Mouse (Mus musculus) hindbrain, embryonic 13.5 days (tissue): ENCODE results near the gene Mocs2. TPM values are rescaled to one million over a fixed set of nuclear protein-coding genes. Genes with fewer than 3 reads are reported as not detected.

ENCODE experiments used
- ATAC-seq: fragments of 200-750 bp; cut with Nextera tagmentation; 2 replicates; pipeline ENCODE4 v1.8.0; 2017; ENCODE audit warnings: moderate TSS enrichment; ENCODE audit not compliant: low FRiP score
- H3K27ac ChIP-seq: fragments of 300-500 bp; sonication (generic); 2 replicates; pipeline ENCODE4 v1.5.1; 2015; ENCODE audit warnings: inconsistent platforms, mild to moderate bottlenecking, moderate library complexity
- H3K27me3 ChIP-seq: fragments of 300-500 bp; sonication (generic); 2 replicates; pipeline ENCODE4 v1.6.1; 2015; ENCODE audit warnings: mild to moderate bottlenecking, inconsistent platforms
- H3K36me3 ChIP-seq: fragments of 300-500 bp; sonication (generic); 2 replicates; pipeline ENCODE4 v1.6.1; 2015; ENCODE audit warnings: mild to moderate bottlenecking, inconsistent platforms
- H3K4me1 ChIP-seq: fragments of 300-500 bp; sonication (generic); replicated peaks from 2 replicates; pipeline ENCODE4 v1.6.1; 2015; ENCODE audit warnings: inconsistent platforms
- H3K4me2 ChIP-seq: fragments of 300-500 bp; sonication (generic); 2 replicates; pipeline ENCODE4 v1.6.1; 2015; ENCODE audit warnings: inconsistent platforms, mild to moderate bottlenecking, moderate library complexity
- H3K4me3 ChIP-seq: fragments of 300-500 bp; sonication (generic); 2 replicates; pipeline ENCODE4 v1.5.1; 2015; ENCODE audit warnings: mild to moderate bottlenecking, inconsistent platforms
- H3K9ac ChIP-seq: fragments of 300-500 bp; sonication (generic); 2 replicates; pipeline ENCODE4 v1.6.1; 2015; ENCODE audit warnings: mild to moderate bottlenecking, inconsistent platforms
- H3K9me3 ChIP-seq: fragments of 300-500 bp; sonication (generic); 2 replicates; pipeline ENCODE4 v1.6.1; 2016; ENCODE audit warnings: inconsistent platforms
- WGBS: fragments of 180-500 bp; shearing (Covaris S2); methylation state at CpG from one replicate; pipeline ENCODE4 v1.1.7; 2015; 5-methylcytosine and 5-hydroxymethylcytosine counted together
- polyA plus RNA-seq: library from polyadenylated mRNA; unstranded; fragments of >200 nt; fragmentation: Nextera tagmentation; extraction: Ambion mirVana; gene quantifications from 2 replicates; pipeline ENCODE4 v1.2.1, GENCODE M21; 2015

The Mocs2 gene
- 108 and 115 TPM in 2 replicates for polyA plus RNA-seq

DNA sequence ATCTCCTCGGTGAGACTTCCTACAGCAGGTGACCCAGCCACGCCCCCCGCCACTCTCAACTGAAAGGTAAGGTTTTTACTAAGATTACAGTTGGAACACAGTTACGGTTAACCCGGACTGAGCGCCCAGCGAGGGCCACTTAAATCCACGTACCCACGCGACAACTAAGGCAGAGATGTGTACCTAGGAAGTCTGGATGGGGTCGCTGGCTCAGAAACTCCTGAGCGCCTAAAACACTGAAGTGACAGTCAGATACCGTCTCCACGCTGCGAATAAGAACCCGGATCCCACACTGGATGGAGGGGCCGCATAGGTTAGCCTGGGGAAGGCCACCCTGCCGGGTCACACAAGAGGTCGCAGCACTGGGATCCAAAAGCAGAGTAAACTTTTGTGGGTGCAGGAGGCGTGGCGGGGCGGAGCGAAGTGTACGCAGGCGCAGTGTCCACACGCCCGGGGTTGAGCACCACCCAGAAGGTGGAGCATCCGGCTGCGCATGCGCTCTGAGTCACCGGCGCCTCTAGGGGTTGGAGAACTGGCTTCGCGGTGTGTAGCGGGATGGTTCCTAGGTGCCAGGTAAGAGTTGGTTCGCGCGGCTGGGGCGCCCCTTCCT is at the start of gene Mocs2:
TSS of gene Mocs2 (plus strand) at position 486 of the 610 bp plus-strand sequence.
- WGBS: 1% methylated on average over 38 of the region's 39 CpGs
- Histone ChIP-seq H3K9me3 (no peaks in the 10 kb centered on the region), H3K9ac (peak within 1 kb of the TSS; percentile 82), H3K27me3 (no peaks in the 10 kb centered on the region), H3K27ac (no peak within 1 kb of the TSS), H3K4me1 (peaks cover 12% of the 10 kb centered on the region), H3K36me3 (peaks cover 15% of the 10 kb centered on the region), H3K4me2 (peak within 1 kb of the TSS; percentile 87), H3K4me3 (peak within 1 kb of the TSS; percentile 72)
- ATAC-seq: peak; percentile 99

DNA sequence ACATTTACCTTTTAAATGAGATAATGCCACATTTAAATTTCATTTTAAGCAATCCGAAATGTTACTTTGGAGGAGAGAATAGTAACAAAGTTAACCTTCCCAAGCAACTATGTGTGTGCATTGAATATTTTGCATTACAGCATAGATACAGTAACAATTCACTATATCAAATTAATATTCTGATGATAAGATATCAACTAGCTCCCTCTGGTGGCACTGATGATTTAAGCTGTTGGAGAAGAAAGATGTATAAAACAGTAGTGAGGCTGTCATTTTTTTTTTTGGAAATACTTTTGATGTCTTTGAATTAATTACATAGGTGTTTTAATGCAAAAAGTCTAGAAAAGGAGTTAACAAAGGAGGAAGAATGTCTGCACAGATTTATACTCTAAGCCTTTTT is 26.5 kb upstream of the Mocs2 start:
- H3K36me3 ChIP-seq: no peaks in the 10 kb centered on the region
- WGBS: 79% methylated on average over 1 of the region's 1 CpGs
- no peaks in the 10 kb centered on the region for H3K27me3 ChIP-seq
- H3K4me3 ChIP-seq: no peak overlapping the region
- no peak for ATAC-seq
- H3K27ac ChIP-seq: no peak overlapping the region
- no peaks in the 10 kb centered on the region for H3K9me3 ChIP-seq
- no peak overlapping the region for H3K9ac ChIP-seq
- H3K4me1 ChIP-seq: no peaks in the 10 kb centered on the region
- H3K4me2 ChIP-seq: no peak overlapping the region

DNA sequence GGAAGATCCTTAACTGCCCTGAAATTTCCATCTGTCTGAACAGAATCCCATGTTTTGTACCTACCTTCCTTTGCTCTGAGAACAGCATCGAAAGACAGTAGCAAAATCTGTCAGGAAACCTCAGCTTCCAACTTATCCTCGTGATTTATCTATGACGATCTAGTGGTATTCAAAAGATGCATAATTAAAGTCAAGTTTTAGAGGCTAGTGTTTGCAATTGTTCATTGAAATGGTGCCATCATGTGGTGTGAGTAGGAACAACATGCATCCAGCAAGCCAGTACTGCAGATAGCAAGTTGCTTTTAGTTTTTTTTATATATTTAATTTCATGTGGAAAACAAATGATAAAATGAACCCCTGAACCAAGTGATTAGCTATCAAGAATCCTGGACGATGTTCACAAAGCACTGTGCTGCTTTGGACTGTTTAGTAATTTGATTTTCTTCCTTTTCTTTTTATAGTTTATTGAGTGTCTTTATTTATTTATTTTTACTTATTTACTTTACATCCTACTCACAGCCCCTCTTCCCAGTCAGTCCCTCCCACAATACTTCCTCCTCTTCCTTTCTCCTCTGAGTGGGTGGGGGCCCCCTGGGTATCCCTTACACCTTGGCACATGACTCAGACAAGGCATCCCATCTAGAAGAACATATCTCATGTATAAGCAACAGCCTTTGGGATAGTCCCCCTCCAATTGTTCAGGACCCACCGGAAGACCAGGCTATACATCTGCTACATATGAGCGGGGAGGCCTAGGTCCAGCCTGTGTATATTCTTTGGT is 24.6 kb upstream of the Mocs2 start:
- H3K9me3 ChIP-seq: no peaks in the 10 kb centered on the region
- no peaks in the 10 kb centered on the region for H3K4me1 ChIP-seq
- WGBS: 48% methylated on average over 6 of the region's 6 CpGs
- H3K36me3 ChIP-seq: no peaks in the 10 kb centered on the region
- no peak overlapping the region for H3K4me3 ChIP-seq
- no peak overlapping the region for H3K4me2 ChIP-seq
- H3K9ac ChIP-seq: no peak overlapping the region
- ATAC-seq: peak; percentile 39; the same call in 1 of the 2 replicates
- H3K27ac ChIP-seq: no peak overlapping the region
- no peaks in the 10 kb centered on the region for H3K27me3 ChIP-seq

DNA sequence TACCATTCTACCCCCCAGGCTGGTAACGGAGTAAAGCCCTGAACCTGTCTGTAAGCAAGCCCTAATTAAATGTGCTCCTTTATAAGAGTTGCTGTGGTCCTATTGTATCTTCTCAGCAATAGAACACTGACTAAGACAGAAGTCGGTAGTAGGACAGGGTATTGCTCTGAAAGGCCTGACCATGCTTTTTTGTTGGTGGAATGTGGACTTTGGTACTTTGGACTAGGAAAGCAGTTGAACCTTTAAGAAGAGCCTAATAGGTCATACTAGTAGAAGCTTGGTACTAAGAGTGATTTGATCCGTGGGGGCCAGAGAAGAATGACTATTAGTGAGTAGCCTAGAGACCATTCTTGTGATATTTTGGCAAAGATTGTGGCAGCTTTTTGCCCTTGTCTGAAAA is 16.2 kb upstream of the Mocs2 start:
- 86% methylated on average over 3 of the region's 3 CpGs for WGBS
- no peak overlapping the region for H3K27ac ChIP-seq
- no peak overlapping the region for H3K4me3 ChIP-seq

DNA sequence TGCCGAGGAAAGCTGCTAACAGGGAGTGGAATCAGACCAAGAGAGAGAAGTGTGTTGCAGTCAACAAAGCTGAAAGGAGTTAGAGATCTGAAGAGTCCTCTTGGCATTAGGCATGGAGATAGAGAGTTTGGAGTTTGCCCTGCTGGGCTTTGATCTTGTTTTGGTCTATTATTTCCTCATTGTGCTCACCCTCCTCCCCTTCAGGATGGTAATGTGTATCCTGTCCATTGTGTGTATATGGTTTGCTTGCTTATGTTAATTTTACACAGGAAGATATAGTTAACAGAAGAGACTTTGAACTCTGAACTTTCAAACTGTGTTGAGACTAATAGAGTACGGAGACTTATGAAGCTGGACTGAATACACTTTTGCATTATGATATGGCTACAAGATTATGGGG is 15.1 kb upstream of the Mocs2 start:
- Histone ChIP-seq H3K27me3 (no peaks in the 10 kb centered on the region), H3K4me2 (no peak overlapping the region)
- no peak for ATAC-seq

More for the DNA sequence above, 16.2 kb upstream of the Mocs2 start:
- no peaks in the 10 kb centered on the region for H3K36me3 ChIP-seq
- no peak overlapping the region for H3K4me2 ChIP-seq
- no peaks in the 10 kb centered on the region for H3K9me3 ChIP-seq
- no peak for ATAC-seq
- H3K9ac ChIP-seq: no peak overlapping the region
- no peaks in the 10 kb centered on the region for H3K4me1 ChIP-seq
- no peaks in the 10 kb centered on the region for H3K27me3 ChIP-seq

DNA sequence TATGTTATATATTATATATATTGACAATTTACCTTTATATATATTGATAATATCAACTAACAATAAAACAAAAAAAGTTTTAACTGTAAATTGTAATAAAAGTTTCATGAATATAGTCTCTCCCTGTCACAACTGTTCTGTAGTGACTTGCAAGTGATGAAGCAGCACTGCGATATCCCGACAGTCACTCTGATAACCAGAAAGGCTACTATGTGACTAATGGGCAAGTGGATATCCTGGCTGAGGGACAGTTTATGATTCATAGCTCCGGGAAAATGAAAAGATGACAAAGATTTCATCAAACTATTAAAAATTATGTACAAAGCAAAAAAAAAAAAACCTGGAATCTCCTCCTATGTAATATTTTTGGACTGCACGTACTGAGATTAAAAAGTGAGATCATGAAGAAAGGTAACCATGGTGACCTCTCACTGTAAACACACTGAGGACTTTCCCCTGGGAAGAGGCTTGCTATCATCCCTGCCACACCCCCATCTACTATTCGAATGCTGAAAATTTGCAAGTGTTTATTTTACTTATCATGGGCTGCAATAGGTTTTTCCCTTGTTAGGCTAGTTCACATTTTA is 8.3 kb upstream of the Mocs2 start:
- Histone ChIP-seq H3K4me1 (no peaks in the 10 kb centered on the region), H3K4me3 (no peak overlapping the region), H3K4me2 (no peak overlapping the region), H3K9me3 (no peaks in the 10 kb centered on the region), H3K36me3 (no peaks in the 10 kb centered on the region), H3K27me3 (no peaks in the 10 kb centered on the region), H3K27ac (no peak overlapping the region), H3K9ac (no peak overlapping the region)
- 83% methylated on average over 5 of the region's 5 CpGs for WGBS
- ATAC-seq: no peak

More for the DNA sequence above, 15.1 kb upstream of the Mocs2 start:
- WGBS: 82% methylated on average over 2 of the region's 2 CpGs
- no peaks in the 10 kb centered on the region for H3K4me1 ChIP-seq
- no peak overlapping the region for H3K9ac ChIP-seq
- H3K27ac ChIP-seq: no peak overlapping the region
- no peaks in the 10 kb centered on the region for H3K9me3 ChIP-seq
- H3K4me3 ChIP-seq: no peak overlapping the region
- no peaks in the 10 kb centered on the region for H3K36me3 ChIP-seq

DNA sequence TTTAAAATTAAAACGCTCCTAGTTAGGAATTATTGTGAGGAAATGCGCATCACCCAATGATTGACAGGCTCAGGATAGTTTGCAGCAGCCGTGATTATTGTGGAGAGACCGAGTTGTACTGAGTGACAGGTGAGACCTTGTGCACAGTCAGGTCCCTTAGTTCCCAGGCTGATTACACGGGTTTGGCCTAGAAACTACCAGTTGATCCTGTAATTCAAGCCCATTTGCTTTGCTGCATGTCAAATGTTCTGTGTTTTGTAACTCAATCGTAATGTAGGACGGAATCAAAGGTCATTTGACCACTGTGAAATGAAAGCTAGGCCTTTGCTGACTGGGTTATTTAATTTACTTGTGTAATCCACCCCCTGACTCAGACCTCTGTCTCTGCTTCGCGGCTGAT is 477 bp downstream of the Mocs2 start:
- peaks cover 17% of the 10 kb centered on the region for H3K36me3 ChIP-seq
- no peak overlapping the region for H3K27ac ChIP-seq
- peak overlapping the region; percentile 82 for H3K9ac ChIP-seq
- H3K27me3 ChIP-seq: no peaks in the 10 kb centered on the region
- H3K4me3 ChIP-seq: peak overlapping the region; percentile 72
- peaks cover 12% of the 10 kb centered on the region for H3K4me1 ChIP-seq
- peak overlapping the region; percentile 87 for H3K4me2 ChIP-seq
- H3K9me3 ChIP-seq: no peaks in the 10 kb centered on the region
- ATAC-seq: peak; percentile 82
- WGBS: 28% methylated on average over 9 of the region's 9 CpGs

DNA sequence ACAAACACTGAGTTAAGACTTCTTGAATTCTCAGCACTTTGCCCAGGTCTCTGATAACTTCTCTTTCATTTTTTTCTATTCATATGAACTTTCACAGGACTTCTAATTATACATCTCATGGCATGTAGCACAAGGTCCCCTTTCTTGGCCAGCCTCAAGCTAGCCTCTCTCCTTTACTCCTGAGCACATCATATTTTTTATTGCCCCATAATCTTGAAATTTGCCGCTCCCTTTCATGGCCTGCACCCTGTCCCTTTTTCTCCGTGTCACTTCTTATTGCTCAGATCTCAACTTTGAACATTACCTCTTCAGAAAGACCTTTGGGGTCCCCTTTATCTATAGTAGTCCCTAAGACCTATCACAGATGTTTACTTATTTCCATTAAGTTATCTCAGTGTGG is 4.8 kb downstream of the Mocs2 start:
- no peak overlapping the region for H3K4me3 ChIP-seq
- no peak overlapping the region for H3K4me2 ChIP-seq
- H3K27me3 ChIP-seq: no peaks in the 10 kb centered on the region
- no peak overlapping the region for H3K27ac ChIP-seq
- H3K4me1 ChIP-seq: peaks cover 9% of the 10 kb centered on the region
- WGBS: 100% methylated on average over 2 of the region's 2 CpGs
- no peaks in the 10 kb centered on the region for H3K9me3 ChIP-seq
- no peak overlapping the region for H3K9ac ChIP-seq
- H3K36me3 ChIP-seq: peaks cover 39% of the 10 kb centered on the region
- ATAC-seq: no peak

DNA sequence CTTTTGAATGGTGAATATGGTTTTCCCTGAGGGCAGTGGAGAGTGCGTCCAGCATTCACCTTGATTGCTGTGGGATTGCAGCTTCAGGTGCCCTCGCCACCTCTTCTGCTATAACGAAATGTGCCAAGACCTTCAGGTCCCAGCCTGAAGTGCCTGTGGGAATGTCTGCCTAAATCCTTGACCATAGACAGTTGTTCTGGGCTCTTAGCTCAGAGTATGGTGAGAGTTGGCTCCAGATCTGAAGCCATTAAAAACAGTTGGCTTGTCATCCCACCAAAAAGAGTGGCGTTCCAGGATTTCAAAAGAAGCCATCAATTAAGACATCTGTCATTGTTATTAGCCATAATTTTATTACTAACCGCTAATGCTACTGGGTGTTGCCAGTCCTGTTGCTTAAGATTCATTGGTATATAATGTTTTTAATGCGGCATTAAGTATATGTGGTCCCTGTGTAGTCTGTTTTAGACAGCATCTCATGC is 7.4 kb downstream of the Mocs2 start:
- H3K27me3 ChIP-seq: no peaks in the 10 kb centered on the region
- WGBS: 92% methylated on average over 6 of the region's 6 CpGs
- H3K36me3 ChIP-seq: peaks cover 59% of the 10 kb centered on the region
- no peaks in the 10 kb centered on the region for H3K4me1 ChIP-seq
- H3K9ac ChIP-seq: no peak overlapping the region
- no peaks in the 10 kb centered on the region for H3K9me3 ChIP-seq
- no peak for ATAC-seq
- H3K4me3 ChIP-seq: no peak overlapping the region
- H3K4me2 ChIP-seq: no peak overlapping the region
- no peak overlapping the region for H3K27ac ChIP-seq

DNA sequence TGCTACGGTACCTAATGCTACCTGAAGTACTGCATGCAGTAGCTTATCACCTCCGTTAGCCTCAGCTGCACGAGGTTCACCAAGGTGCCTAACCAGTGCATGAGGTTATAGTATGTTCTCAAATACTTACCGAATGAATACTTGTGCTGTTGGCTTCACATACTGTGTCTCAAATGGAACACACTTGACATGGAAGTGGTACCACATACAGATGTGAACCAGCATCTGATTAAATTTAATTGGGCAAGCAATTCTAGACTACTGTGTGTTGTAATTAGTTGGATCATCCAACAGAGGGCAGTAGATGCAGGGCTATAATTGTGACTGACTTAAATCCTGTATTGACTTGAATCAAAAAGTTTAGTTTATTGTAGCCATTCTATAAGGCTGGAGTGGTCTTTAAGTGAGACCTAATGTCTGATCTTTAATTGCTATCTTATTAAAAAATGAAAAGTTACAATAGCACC is 13.4 kb downstream of the Mocs2 start:
- Histone ChIP-seq H3K36me3 (peaks cover 47% of the 10 kb centered on the region), H3K27me3 (no peaks in the 10 kb centered on the region), H3K4me2 (no peak overlapping the region), H3K9ac (no peak overlapping the region), H3K27ac (no peak overlapping the region), H3K9me3 (no peaks in the 10 kb centered on the region), H3K4me1 (no peaks in the 10 kb centered on the region), H3K4me3 (no peak overlapping the region)
- WGBS: 87% methylated on average over 4 of the region's 4 CpGs
- no peak; the same call in 1 of the 2 replicates for ATAC-seq

DNA sequence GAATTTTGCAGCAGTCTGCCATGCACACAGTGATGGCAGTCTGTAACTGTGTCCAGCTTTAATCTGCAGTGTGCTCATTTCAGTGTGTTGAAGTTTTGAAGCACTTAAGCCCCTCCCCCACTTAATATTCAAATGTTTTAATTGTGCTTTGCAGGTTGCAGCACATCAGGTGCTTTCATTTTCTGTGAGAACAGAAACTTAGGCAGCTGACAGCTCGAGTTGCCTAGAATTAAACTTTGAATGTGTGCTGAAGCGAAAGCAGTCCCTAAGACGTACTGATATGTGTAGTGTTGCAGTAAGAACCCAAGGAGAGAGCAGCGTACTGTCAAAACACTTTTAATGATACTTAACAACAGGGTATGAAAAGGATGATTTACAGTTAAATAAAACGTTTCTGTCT is 14.7 kb downstream of the Mocs2 start:
- H3K27me3 ChIP-seq: no peaks in the 10 kb centered on the region
- H3K9ac ChIP-seq: no peak overlapping the region
- no peak overlapping the region for H3K27ac ChIP-seq
- ATAC-seq: no peak
- no peaks in the 10 kb centered on the region for H3K9me3 ChIP-seq
- H3K4me2 ChIP-seq: no peak overlapping the region
- no peak overlapping the region for H3K4me3 ChIP-seq
- H3K4me1 ChIP-seq: no peaks in the 10 kb centered on the region
- peaks cover 36% of the 10 kb centered on the region for H3K36me3 ChIP-seq
- 80% methylated on average over 5 of the region's 5 CpGs for WGBS

DNA sequence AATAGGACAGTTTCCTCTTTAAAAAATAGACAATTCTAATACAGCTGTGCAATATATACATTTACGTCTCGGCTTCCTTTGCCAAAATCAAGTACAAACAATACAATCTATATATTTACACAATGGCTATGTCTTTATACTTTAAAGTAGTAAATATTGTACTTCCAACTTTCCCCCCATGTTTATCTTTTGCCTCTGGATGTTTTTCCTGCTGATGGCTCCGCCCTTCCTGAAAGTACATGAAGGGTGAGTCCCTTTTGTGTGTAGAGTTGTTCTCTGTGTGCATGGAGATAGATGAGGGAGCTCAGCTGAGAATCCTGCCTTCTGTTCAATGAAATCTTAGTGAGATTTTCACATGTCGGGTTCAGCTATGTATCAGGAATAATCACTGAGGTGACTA is 15.3 kb downstream of the Mocs2 start:
- Histone ChIP-seq H3K27ac (no peak overlapping the region), H3K36me3 (peaks cover 30% of the 10 kb centered on the region), H3K4me2 (no peak overlapping the region), H3K9ac (no peak overlapping the region), H3K4me1 (0 out of 2 replicates have a peak, but pooled peaks cover 2% of the 10 kb centered on the region), H3K9me3 (no peaks in the 10 kb centered on the region), H3K4me3 (no peak overlapping the region), H3K27me3 (no peaks in the 10 kb centered on the region)
- WGBS: 88% methylated on average over 4 of the region's 4 CpGs
- no peak for ATAC-seq
